Mouse (Mus musculus): ENCODE measurements around the gene Eef2.
A peak's percentile ranks its signal among the peaks of the same experiment; 100 is the strongest.

Gene Eef2

DNA sequence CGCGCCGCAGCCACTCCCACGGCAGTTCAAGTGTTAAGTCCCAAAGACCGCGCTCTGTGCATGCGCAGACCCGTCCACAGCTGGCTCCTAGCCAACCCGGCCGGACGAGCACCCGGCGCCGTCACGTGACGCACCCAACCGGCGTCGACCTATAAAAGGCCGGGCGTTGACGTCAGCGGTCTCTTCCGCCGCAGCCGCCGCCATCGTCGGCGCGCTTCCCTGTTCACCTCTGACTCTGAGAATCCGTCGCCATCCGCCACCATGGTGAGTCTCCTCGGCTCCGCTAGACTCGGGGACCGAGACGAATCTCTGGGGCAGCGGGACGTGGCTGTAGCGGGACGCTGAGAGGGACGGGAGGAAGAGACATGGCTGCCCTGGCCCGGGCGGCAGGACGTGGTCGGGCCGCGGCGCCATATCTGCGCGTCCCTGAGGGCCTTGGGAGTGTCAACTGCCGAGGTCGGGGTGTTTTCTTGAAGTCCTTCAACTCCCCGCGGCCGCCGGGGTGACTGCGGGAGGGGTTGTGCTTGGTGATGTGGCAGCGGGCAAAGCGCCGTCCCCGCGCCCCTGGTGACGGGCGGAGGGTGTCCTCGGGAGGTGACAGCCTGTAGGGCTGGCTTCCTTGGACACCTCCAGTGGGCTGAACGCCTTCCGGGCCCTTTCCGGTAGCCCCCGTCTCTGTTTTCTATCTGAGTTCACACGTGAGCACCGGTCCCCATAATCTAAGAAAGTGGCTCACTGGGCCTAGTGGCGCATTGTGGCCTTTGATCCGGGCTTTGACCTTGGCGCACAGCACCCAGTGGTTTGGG, at the start of gene Eef2:
Gene Eef2 (plus strand): TSS at position 166 of the 806 bp plus-strand sequence.
- peak; percentile 96 for DNase-seq (ENCODE audit: low read depth)

DNA sequence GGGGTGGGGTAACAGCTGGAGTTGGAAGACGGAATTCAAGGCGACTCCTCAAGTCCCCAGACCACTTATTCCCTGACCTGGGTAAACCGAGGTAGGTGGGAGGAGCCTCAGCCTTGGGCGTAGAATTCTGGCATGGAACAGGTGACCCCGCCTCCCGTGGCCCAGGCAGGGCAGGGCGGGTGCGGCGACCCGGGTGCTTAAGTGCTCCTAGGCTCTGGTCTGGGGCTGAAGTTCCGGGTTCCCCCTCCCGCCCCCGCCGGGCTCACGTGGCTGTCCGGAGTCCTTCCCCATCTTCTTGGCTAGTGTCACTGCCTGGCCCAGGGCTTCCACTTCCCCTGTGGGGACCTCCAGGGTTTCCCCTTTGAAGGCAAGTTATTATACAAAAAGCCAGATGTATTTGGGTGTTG, 42.2 kb upstream of the Eef2 start:
- no peak for DNase-seq (ENCODE audit: low read depth)

DNA sequence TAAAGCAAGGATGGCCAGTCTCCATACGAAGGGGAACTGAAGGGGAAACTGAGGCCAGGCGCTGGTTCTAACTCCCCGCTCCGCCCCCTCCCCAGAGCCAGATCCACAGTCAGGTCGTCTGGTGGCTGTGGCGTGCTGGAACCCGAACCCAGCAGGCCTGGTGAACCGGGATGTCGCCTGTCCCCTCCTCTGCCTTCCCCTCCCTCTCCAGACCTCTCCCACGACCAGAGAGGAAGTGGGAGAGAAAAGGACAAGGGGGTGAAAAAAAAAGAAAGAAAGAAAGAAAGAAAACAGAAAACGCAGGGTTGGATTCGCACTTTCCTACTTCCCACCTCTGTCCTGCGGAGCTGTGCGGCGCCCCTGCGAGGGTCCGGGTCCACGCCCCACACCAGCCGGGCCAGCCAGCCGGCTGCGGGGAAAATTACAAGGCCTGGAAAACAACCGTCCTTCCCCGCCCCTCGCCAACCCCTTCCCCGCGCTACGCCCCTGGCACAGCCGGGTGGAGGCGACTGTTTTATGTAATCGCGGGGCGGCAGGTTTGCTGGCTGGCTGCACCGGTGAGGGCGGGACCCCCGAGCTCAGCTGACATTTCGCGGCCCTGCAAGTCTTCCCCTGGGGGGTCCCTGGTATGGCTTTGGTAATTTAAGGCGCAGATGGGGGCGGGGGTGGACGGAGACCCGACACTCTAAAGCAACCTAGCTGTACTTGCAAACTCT, 41.3 kb upstream of the Eef2 start, which contains the start of gene Zbtb7a:
Gene Zbtb7a (plus strand): TSS at position 255 of the 716 bp plus-strand sequence.
- no peak for DNase-seq (ENCODE audit: low read depth)

DNA sequence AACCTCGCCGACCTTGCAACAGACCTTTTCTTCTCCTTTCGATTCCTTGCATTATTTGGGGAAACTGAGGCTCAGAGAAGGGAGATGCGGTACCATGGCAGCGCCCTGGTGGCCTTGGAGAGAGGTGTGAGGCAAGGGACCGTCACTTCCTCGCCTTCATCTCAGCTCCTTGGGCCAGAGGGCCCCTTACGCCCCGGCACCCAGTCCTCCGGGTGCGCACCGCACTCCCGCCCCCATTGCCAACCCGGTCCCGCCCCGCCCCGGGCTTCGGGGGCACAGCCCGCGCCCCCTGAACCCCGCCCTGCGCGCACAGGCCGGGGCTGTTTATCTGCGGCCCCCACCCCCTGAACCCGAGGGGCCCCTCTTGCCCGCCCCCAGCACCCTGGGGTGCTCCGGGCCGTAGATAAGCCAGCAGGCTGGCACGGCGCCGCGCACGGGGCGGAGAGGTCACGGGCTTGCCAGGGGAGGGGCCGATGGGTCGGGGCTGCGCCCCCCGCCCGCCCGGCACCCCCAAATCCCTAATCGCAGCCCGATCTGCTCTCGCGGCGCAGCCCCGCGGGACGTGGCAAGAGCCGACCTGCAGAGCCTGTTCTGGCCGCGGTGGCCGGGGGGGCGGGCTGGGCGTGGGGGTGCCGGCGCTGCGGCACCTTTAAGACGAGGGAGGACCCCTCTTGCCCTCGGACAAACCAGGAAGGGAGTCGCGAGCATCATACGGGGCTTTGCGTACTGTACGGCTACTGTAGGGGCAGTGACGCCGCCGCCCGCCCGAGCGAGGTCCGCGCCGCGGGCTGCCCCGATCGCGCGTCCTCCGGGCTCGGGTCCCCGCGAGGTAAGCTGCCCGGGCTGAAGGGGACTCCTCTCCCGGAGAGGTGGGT, 40.4 kb upstream of the Eef2 start:
- no peak for DNase-seq (ENCODE audit: low read depth)

DNA sequence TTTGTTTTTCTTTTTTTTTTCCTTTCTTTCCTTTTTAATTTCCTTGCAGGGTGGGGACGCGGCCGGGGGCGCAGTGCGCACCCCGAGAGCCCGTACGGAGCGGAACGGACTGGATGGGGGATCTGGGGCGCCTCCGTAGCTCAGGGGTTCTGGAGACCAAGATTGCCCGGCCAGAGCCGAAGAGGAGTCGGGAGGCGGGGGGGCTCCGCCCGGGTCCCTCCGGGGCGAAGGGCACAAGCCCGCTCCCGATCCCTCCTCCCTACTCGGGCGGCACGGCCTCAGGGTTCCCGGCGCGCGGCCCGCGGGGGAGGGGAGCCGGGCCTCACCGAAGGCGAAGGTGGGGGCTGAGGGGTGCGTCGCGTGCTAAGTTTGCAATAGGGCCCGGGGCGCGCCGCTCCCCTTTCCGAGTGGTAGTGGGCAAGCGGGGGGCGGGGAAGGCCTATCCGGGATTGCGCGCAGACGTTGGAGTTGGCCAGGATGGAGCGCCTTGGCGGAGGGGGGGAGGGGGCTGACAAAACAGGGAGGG, 39.7 kb upstream of the Eef2 start:
- DNase-seq (ENCODE audit: low read depth) = no peak

DNA sequence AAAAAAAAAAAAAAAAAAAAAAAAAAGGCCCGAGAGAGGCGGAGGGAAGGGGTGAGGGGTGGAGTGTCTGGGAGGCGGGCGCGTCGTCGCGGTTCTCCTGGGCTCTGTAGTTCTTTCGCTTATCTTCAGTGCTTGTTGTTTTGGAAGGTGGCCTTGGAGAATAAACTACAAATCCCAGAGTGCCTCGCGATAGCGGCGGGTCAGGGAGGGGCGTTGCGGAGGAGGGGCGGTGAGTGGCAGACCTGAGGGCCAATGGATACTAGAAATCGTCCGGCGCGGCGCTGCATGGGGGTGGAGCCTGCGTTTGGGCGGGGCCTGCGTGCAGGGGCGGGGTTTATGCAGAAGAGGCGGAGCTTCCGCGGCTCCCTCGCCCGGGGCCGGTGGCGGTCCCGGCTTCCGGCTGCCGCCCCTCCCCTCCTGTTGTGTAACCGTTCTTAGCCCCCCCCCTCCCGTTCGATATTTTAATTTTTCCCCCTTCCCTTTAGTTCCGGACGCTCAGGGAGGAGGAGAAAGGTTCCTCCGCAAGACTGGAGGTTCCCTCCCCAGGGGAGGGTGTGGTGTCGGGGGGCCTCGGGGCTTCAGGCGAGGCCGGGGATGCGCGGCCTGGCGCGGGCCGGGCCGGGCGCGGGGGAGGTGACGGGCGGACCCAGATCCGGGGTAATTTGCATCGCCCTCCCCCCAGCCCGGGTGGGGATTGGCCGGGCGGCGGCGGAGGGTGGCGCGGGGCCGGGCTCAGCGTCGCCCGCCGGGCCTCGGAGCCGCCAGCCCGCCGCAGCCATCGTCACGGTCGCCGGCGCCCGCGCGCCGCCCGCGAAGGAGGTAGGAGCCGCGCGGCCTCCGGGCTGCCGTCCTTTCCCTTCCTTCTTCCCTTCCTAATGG, 38.9 kb upstream of the Eef2 start:
- peak; percentile 95 for DNase-seq (ENCODE audit: low read depth)

DNA sequence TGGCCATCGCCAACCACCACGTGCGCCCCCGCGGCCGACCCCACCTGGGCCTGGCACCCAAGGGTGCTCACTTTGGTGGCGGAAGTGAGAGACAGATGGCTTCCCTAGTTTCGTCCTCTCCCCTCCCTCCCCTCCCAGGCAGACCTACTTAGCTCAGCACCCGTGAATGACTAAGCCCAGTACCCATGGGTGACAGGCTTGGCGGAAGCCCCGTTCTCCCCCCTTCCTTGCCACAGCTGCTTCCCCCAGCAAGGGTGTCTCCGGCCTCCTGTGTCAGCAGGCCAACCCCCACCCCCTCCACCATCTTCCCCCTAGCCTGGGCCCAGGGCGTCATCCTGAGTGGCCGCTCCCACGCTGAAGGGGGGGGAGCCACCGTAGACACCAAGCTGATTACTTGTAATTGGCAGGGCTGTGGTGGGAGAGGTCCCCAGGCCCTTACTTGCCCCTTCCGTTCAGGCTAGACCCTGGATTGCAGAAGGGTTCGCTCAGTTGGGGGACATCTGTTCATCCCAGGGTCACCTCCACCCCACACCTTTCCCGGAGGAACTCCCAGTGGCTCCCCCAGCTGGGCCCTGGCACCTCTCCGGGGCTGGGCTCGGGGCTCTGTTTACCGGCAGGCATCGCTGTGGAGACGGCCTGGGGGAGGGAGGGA, 38.2 kb upstream of the Eef2 start:
- DNase-seq (ENCODE audit: low read depth) = no peak

DNA sequence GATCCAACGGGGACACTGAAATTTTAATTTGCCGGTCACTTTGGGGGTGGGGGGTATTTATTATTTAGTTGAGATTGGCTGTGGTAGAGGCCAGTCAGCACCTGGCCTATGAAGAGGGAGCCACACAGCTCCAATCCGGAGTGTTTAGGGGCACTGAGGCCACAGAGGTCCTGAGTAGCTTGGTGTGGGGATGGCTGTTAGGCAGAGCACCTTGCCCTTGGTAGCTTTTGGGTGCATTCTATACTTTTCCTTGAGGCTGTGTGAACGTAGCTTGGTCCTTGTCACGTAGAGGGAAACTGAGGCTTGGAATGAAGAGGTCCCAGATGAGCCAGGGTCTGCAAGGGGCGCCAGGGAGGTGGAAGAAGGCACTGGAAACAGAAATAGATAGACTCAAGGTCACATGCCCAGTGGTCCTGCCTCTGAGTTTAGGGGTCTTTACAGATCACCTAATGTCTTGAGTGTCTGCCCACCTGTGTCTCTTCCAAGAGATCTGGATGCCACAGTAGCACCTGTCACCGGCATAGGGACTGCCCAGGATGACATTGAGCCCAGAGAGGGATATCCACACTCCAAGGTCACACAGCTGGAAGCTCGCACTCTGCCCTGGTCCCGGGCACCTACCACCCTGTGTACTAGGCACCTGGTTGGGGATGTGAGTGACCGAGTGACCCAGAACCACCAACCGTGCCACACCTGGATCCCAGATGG, 37.5 kb upstream of the Eef2 start:
- DNase-seq (ENCODE audit: low read depth) = no peak

DNA sequence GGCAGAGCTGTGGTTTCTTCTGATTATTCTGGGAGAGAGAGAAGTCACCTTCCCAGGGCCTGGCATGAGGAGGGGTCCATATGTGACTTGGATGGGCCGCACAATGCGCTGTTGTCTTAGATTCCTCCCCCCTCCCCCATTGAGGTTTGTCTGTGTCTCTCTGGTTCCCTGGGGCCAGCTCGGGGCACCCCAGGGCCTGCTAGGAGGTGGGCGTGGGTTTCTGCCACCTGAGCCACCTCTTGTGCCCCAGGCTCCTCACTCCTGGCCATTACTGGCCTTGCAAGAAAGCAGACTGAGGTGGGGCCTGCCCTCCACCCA, 36.9 kb upstream of the Eef2 start:
- no peak for DNase-seq (ENCODE audit: low read depth)

DNA sequence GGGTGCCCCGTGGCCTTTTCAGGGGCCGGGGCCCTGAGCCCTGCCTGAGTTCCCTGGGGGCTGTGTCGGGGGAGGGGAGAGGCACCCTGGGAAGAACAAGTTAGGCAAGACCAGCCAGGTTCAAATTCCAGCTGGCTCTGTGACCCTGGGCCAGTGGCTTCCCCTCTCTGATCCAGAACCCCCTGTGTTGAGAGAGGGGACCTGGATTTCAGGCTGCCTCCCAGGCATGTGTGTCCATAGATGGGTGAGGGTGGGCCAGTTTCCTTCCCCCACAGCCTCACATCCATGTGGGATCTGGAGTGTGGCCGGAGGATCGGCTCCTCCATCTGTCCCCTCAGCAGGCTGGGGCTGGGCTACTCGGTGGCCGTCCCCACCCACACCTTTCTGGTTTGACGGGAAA, 36.4 kb upstream of the Eef2 start:
- DNase-seq (ENCODE audit: low read depth) = no peak

DNA sequence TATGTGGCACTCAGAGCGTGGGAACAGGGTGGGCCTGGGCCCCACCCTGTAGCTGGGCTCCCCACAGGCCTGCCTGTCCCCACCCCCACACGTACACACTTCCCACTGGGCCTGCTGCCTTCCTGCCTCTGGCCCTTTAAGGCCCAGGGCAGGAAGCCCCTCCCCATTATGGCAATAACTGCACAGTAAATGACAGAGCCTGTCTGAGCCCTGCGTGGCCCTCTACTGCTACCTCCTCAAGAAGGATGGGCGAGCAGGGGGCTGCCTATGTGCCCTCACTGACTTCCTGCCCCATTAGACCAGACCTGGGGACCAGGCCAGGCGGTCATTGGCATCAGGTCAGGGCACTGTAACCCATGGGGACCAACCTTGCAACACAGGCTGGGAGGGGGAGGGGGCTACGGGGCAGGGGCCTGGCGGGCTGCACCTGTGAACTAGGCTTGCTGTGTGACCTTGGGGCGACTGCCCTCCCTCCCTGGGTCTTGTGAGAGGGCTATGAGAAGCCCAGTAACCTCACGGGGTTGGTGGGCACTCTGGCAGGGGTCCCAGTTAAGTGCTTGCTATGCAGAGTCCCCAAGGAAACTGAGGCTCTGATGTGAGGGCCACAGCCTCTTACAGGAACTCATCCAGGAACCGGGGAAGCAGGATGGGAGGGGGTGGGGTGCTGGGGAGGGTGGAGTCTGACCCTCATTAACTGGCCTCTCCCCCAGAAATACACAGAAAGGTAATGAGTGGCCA, 35.5 kb upstream of the Eef2 start:
- DNase-seq (ENCODE audit: low read depth) = no peak

DNA sequence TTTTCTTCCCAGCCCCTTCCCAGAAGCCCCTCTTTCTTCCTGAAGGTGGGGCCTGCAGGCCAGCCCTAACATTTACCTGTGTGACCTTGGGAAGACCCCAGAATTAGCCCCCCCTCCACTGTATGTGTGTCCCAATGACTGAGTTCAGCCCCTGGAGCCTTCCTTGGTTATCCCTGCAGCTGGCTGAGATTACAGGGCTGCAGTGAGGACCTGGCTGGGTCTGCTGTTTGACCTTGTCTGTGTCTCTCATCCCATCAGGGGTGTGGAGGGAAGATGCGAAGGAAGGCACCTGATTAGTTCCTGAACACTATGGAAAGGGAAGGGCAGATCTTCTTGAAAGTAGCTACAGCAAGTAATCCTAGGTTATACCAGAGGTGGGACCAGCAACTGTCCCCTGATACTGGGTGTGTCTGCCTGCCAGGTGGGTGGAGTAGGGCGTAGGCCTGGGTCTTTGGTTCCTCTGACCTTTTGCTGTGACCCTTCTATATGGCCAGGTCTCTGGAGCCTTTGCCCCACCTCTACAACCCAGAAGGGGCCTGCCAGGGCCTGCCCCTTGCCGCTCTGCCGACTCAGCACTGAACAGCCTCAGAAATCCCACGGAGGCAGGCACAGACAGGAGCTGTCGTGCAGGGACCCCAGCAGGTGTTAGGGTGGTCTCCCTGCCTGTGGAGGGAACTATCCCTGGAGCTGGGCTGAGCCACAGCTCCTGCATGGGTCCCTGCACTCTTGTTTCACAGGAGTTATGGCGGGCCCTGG, 34.8 kb upstream of the Eef2 start:
- DNase-seq (ENCODE audit: low read depth) = no peak

DNA sequence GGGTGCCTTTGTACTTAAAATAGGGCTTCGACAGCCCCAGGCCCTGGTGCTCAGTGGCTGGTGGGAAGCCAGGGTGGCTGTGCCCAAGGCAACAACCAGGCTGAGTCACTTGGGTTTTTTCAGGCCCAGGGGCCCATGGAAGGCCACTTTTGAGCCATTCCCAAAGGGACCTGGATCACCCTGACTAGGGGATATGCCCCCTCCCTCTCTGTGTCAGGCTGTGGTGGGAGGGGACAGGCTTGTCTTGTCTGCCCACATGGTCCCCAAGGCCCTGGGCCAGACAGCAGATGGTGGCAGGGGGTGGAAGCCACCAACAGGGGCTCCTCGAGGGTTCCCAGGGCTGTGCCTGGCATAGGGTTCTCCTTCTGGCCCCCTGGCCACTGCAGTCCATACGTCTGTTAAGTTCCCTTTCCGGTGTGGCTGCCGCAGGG, 33.9 kb upstream of the Eef2 start:
- no peak for DNase-seq (ENCODE audit: low read depth)

DNA sequence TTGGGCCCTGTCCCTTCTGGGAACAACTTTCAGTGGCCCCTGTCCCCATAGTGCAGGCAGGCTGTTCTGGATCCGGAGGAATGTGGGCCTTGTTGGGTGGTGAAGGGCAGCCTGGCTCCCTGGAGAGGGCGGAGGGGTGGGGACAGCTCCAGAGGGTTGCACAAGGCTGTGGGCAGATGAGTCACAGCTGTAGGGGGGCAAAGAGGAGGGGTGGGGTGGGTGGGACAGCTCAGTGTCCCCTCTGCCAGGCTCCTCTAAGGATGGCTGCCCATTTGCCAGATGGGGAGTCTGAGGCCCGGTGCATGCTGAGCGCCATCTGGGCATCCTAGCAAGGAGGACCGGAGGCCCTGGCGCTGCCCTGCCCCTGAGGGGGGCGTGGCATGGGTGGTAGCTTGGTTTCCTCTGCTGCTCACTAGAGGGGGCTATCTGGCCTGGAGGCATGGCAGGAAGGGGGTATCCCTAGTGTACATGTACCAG, 33.2 kb upstream of the Eef2 start:
- no peak for DNase-seq (ENCODE audit: low read depth)

DNA sequence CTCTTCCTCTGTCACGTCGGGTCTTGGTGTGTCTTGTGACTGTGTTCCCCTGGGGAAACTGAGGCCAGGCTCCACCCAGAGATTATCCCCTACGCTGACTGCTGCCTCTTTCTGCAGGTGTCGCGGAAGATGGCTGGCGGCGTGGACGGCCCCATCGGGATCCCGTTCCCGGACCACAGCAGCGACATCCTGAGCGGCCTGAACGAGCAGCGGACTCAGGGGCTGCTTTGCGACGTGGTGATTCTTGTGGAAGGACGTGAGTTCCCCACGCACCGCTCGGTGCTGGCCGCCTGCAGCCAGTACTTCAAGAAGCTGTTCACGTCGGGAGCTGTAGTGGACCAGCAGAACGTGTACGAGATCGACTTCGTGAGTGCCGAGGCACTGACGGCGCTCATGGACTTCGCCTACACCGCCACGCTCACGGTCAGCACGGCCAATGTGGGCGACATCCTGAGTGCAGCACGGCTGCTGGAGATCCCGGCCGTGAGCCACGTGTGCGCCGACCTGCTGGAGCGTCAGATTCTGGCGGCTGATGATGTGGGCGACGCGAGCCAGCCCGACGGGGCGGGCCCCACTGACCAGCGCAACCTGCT, 32.5 kb upstream of the Eef2 start:
- no peak for DNase-seq (ENCODE audit: low read depth)

DNA sequence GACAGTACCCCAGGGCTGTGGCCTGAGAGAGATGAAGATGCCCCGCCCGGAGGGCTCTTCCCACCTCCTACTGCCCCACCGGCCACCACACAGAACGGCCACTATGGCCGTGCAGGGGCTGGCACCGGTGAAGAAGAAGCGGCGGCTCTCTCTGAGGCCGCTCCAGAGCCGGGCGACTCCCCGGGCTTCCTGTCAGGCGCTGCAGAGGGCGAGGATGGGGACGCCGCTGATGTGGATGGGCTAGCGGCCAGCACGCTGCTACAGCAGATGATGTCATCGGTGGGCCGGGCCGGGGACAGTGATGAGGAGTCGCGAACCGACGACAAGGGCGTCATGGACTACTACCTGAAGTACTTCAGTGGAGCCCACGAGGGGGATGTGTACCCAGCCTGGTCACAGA, 31.8 kb upstream of the Eef2 start:
- DNase-seq (ENCODE audit: low read depth) = no peak

DNA sequence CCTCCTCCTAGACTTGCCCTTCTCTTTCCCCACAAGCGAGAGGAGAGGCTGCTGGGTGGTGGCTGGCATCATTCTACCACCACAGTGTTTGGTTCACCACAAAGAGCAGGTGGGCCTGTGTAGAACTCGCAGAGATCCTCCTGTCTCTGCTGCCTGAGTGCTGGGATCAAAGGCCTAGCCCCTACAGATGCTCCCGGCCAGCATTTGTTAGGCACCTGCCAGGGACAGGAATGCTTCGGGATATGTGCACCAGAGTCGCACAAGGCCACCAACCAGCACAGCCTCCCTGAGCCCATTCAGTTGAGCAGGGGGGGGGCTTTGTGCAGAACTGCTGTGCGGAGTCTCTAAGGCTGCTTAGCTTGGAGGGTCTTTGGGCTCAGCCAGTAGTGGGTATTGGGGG, 31.1 kb upstream of the Eef2 start:
- no peak for DNase-seq (ENCODE audit: low read depth)

DNA sequence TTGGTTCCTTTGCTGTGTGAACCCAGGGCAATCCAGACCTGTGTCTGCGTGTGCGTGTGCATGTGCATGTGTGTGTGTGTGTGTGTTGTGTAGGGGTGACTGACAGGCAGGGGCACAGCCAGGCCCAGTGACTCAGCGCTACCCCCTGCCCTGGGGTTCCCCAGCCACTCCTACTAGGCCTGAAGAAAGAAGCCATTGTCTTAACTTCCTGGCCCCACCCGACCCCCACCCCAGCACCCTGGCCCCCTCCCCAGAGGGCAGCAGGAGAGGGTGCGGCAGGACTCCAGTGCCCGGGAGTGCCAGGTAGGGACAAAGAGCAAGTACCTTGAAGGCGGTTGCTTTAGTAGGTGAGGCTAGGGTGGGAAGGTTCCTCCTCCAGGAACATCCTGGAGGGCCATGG, 30.7 kb upstream of the Eef2 start:
- no peak for DNase-seq (ENCODE audit: low read depth)

All from c-Kit-positive CD71-negative TER-119-negative erythroid progenitor cells, embryonic 14.5 days (primary cell).